Mouse (Mus musculus): ENCODE data around the gene Chchd10.

Gene Chchd10

GRCm38 (mm10) chr10:75950791-75951210 lies 17.9 kb downstream of the Chchd10 start:
- DNase-seq (ENCODE audit: low read depth): no peak

- DNase-seq (ENCODE audit: low read depth): peak; percentile 58
Measured at GRCm38 (mm10) chr10:75951424-75952050, 18.6 kb downstream of the Chchd10 start.

- DNase-seq (ENCODE audit: low read depth): no peak
Measured at GRCm38 (mm10) chr10:75954381-75954811, 21.5 kb downstream of the Chchd10 start, which contains the start of gene Gm5134. Gm5134 (plus strand) TSS chr10:75954514.

- DNase-seq (ENCODE audit: low read depth): no peak
Measured at GRCm38 (mm10) chr10:75973846-75974245, 40.9 kb downstream of the Chchd10 start.

- DNase-seq (ENCODE audit: low read depth): no peak
Measured at GRCm38 (mm10) chr10:75975216-75975615, 42.3 kb downstream of the Chchd10 start.

- no peak for DNase-seq (ENCODE audit: low read depth)
Measured at GRCm38 (mm10) chr10:75978119-75978834, 45.3 kb downstream of the Chchd10 start.

- DNase-seq (ENCODE audit: low read depth): no peak
Measured at GRCm38 (mm10) chr10:75978835-75979157, 45.9 kb downstream of the Chchd10 start.

GRCm38 (mm10) chr10:75979432-75979831 lies 46.5 kb downstream of the Chchd10 start:
- DNase-seq (ENCODE audit: low read depth): no peak

Measured in c-Kit-positive CD71-positive TER-119-negative erythroid progenitor cells, embryonic 14.5 days (primary cell).